Mouse (Mus musculus) olfactory bulb, adult 2 months (tissue): Measurements from ENCODE around the gene Tspan31.

Experiments
- CTCF ChIP-seq: fragments of 200-500 bp; IDR thresholded peaks from 2 replicates; pipeline ENCODE4 v1.5.1; 2012; ENCODE audit warnings: low read depth, mild to moderate bottlenecking, low read length, moderate library complexity; ENCODE audit not compliant: insufficient read depth
- POLR2A ChIP-seq: fragments of 200-500 bp; IDR thresholded peaks from 2 replicates; pipeline ENCODE4 v1.6.1; 2012; ENCODE audit warnings: mild to moderate bottlenecking, low read depth, low read length, moderate library complexity; ENCODE audit not compliant: insufficient read depth

DNA sequence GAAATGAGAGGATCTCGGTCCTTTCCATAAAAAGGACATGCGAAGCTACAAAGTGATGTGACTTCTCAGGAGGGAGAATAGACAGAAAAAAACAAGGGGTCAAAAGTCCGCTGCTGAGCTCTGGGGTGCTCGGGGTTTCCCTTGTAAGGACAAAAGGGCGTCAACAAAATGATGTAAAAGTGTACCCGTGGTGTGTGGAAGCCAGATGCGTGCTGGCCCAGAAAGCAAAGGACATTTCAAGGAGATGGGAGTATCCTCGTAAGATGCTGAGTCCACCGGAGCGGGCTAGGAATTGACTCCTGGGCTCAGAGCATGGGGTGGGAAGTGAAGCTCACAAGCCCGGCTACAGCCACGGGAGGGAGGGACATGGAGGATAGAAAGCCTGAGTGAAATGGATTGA, 32.4 kb downstream of the Tspan31 start:
- no peak for TF ChIP-seq CTCF
- no peak for TF ChIP-seq POLR2A
